Mouse (Mus musculus) liver, embryonic 14.5 days (tissue): ENCODE data around the gene Zdhhc15. TPM values are rescaled to one million over a fixed set of nuclear protein-coding genes. Genes with fewer than 3 reads are reported as not detected.
"Not testable (repeated sequence)": the region's sequence is repeated elsewhere in the genome, so short reads cannot be mapped to it uniquely, and the experiment has no call there.

ENCODE experiments used
- ATAC-seq: fragments of 200-750 bp; cut with Nextera tagmentation; 2 replicates; pipeline ENCODE4 v1.8.0; 2017; ENCODE audit warnings: moderate number of reproducible peaks, mild to moderate bottlenecking, moderate library complexity; ENCODE audit not compliant: insufficient read depth
- DNase-seq, 3 experiments: peaks; one replicate each; pipeline ENCODE4 v3.0.0-alpha.2; 2012 to 2013; ENCODE audit warnings: low read depth in 3 of 3, low spot score in 3 of 3
- H3K27ac ChIP-seq: fragments of 300-500 bp; sonication (generic); 2 replicates; pipeline ENCODE4 v1.5.1; 2014; ENCODE audit warnings: moderate library complexity, mild to moderate bottlenecking, control low read depth, inconsistent platforms
- H3K27me3 ChIP-seq: fragments of 300-500 bp; sonication (generic); 2 replicates; pipeline ENCODE4 v1.6.1; 2014; ENCODE audit warnings: mild to moderate bottlenecking, low read length, moderate library complexity; ENCODE audit not compliant: control insufficient read depth, insufficient read depth
- H3K36me3 ChIP-seq: fragments of 300-500 bp; sonication (generic); replicated peaks from 2 replicates; pipeline ENCODE4 v1.6.1; 2014; ENCODE audit warnings: low read depth; ENCODE audit not compliant: control insufficient read depth, insufficient read depth
- H3K4me1 ChIP-seq, 2 experiments: fragments of 200-500 bp in 1 of 2; fragments of 300-500 bp in 1 of 2; sonication (generic) in 1 of 2; replicated peaks; 2 replicates each; pipeline ENCODE4 v1.6.1; 2012 to 2014; ENCODE audit warnings: antibody characterized with exemption in 1 of 2, inconsistent platforms in 1 of 2, low read length in 1 of 2; ENCODE audit not compliant: control insufficient read depth in 2 of 2, insufficient read depth in 2 of 2
- H3K4me2 ChIP-seq: fragments of 300-500 bp; sonication (generic); 2 replicates; pipeline ENCODE4 v1.6.1; 2014; ENCODE audit warnings: low read depth, mild to moderate bottlenecking, control low read depth, moderate library complexity
- H3K4me3 ChIP-seq, 2 experiments: fragments of 200-500 bp in 1 of 2; fragments of 300-500 bp in 1 of 2; sonication (generic) in 1 of 2; 2 replicates each; pipeline ENCODE4 v1.5.1; 2012 to 2014; ENCODE audit warnings: low read depth in 2 of 2, low read length in 2 of 2, mild to moderate bottlenecking in 2 of 2, control low read depth in 1 of 2, inconsistent platforms in 1 of 2, moderate library complexity in 1 of 2; ENCODE audit not compliant: insufficient read depth in 1 of 2
- H3K9ac ChIP-seq: fragments of 300-500 bp; sonication (generic); replicated peaks from 2 replicates; pipeline ENCODE4 v1.6.1; 2014; ENCODE audit warnings: mild to moderate bottlenecking, control low read depth, moderate library complexity
- H3K9me3 ChIP-seq: fragments of 300-500 bp; sonication (generic); 2 replicates; pipeline ENCODE4 v1.6.1; 2016; ENCODE audit warnings: low read length, mixed read lengths; ENCODE audit not compliant: control insufficient read depth
- CTCF ChIP-seq: IDR thresholded peaks from 2 replicates; pipeline ENCODE4 v1.5.1; 2016; ENCODE audit warnings: antibody characterized with exemption, low read depth, control low read depth
- EP300 ChIP-seq: IDR thresholded peaks from 2 replicates; pipeline ENCODE4 v1.6.1; 2016; ENCODE audit warnings: antibody characterized with exemption, low read depth
- WGBS: fragments of 180-500 bp; shearing (Covaris S2); extraction: QIAGEN DNeasy Blood & Tissue Kit; methylation state at CpG from one replicate; pipeline ENCODE4 v1.1.7; 2014; ENCODE audit not compliant: insufficient replicate concordance; 5-methylcytosine and 5-hydroxymethylcytosine counted together
- polyA plus RNA-seq, 2 experiments: library from polyadenylated mRNA; depleted of rRNA in 1 of 2; stranded (reverse) in 1 of 2; unstranded in 1 of 2; fragments of >200 nt; fragmentation: Nextera tagmentation in 1 of 2; extraction: Ambion mirVana in 1 of 2; gene quantifications; 2 replicates each; pipeline versions ENCODE4 v1.2.1 to v1.2.3; 2012 to 2014

Zdhhc15 gene
- polyA plus RNA-seq, 2 experiments: 0.97 to 2.0 TPM

DNA sequence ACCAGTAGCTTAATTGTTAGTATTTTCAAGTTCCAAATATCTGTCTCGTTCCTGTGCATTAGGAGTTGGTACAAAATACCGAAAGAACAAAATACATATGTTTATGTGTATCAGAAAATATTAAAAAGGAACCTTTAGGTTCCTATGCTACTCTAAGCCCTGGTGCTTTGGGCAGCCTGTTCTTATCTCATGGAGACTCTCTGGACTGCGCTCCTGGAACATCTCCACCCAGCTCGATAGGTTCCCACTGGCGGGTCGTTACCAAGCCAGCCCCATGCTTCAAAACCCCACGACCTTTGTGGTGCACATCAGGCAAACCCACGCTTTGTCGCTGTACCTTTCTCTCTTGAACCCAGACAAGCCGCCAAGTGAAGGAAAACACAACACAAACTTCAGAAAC, 58.3 kb downstream of the Zdhhc15 start:
- TF ChIP-seq EP300 (no peak), CTCF (no peak)
- Histone ChIP-seq H3K36me3 (no peaks in the 10 kb centered on the region), H3K4me3 (no peak overlapping the region), H3K27ac (no peak overlapping the region), H3K4me1 (peaks cover 0 to 5% of the 10 kb centered on the region in 2 experiments; a peak in 2 of 4 replicates), H3K9me3 (no peaks in the 10 kb centered on the region), H3K27me3 (no peaks in the 10 kb centered on the region), H3K9ac (no peak overlapping the region), H3K4me2 (no peak overlapping the region)
- 60% methylated on average over 10 of the region's 10 CpGs for WGBS
- ATAC-seq (peak; percentile 73), DNase-seq (no peak)

DNA sequence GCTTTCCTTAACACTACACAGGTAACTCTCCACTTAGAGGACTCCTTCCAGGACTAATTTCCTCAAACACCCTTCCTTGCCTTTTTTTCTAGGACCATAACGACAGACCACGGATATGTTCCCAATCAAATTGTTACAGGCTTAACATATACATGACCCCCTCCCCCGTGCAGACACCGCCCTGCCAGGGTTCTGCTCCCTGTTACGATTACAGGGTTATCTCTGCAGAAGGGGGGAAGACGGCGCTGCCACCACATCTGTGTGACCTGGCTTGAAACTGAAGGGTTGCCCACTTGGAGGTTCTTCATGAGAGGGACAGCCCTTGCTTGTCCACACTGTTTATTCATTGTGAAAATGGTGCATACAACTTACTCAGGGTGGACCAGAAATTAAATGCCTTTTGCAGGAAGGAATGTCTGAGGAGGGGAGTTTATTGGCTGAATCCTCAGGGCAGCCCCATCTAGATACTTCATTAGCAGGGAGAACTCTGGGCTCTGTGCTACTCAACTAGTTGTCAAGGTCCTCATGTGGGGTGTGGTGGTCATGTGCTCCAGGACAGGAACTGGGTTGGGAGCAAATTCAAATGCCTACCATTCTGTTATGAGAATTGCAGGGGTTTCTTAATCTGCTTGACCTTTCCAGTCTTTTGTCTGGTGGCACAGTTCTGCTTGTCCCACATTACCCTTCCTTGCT, 67.0 kb downstream of the Zdhhc15 start:
- not testable (repeated sequence) for DNase-seq, H3K36me3 ChIP-seq, H3K9ac ChIP-seq, H3K4me3 ChIP-seq, H3K27ac ChIP-seq, H3K27me3 ChIP-seq, H3K9me3 ChIP-seq
- Histone ChIP-seq H3K4me1 (peaks cover 7 to 26% of the 10 kb centered on the region in 2 experiments), H3K4me2 (peak overlapping the region; percentile 24; the same call in 1 of the 2 replicates)
- peak; percentile 86 for ATAC-seq
- no CpG with 5 or more reads among the region's 7 CpGs for WGBS

DNA sequence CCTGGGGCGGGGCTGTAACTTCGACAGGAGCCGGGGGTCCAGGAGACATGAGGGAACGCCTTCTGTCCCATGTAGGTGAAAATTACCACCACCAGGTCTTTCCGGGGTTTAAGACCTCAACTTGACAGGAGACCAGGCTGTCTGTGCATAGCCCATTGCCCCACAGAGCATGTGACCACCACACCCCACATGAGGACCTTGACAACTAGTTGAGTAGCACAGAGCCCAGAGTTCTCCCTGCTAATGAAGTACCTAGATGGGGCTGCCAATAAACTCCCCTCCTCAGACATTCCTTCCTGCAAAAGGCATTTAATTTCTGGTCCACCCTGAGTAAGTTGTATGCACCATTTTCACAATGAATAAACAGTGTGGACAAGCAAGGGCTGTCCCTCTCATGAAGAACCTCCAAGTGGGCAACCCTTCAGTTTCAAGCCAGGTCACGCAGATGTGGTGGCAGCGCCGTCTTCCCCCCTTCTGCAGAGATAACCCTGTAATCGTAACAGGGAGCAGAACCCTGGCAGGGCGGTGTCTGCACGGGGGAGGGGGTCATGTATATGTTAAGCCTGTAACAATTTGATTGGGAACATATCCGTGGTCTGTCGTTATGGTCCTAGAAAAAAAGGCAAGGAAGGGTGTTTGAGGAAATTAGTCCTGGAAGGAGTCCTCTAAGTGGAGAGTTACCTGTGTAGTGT, 68.5 kb downstream of the Zdhhc15 start:
- not testable (repeated sequence) for H3K27me3 ChIP-seq, H3K4me3 ChIP-seq, DNase-seq, H3K9me3 ChIP-seq, H3K9ac ChIP-seq, H3K36me3 ChIP-seq
- WGBS: 61% methylated on average over 8 of the region's 13 CpGs
- Histone ChIP-seq H3K27ac (peak overlapping the region; percentile 25; the same call in 1 of the 2 replicates), H3K4me1 (peaks cover 7 to 26% of the 10 kb centered on the region in 2 experiments), H3K4me2 (peak overlapping the region; percentile 6; the same call in 1 of the 2 replicates)
- peak; percentile 82 for ATAC-seq

DNA sequence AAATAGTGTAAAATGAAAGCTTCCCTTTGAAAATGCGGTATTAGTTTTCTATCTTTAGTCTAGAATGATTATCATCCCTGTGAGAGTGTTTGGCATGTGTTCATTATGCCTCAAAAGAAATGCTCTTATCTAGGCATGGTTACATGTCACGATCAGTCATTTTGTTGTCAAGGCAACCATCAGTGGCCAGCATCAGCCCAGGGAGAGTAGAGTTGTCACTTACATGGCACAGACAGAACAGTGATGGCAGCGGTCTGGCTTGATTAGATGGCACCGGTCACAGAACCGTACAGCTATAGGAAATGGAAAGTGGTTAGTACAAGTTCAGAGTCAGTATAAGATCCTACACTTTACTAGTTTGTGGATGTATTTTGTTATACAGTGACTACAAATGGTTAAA, 96.9 kb downstream of the Zdhhc15 start:
- H3K9ac ChIP-seq: no peak overlapping the region
- 62% methylated on average over 5 of the region's 5 CpGs for WGBS

DNA sequence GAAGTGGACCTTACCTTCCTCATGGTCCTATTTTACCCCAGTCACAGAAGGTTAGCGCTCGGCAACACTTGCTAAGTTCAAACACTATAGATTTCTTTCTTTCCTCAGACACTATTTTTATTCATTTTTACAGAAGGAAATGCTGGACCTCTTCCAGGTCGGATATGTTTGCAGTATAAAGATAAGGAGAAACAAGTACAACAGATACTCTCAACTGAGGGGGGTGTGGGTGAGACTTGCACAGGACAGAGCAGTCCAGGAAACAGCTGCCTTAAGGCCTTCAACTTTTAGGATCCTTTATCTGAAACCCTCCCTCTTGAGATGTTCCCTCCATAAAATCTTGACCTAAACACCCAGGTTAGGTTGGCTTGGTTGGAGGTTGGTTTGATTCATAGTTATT, 103.4 kb downstream of the Zdhhc15 start:
- peak; percentile 70; the same call in 1 of the 2 replicates for ATAC-seq
- no peak overlapping the region for H3K27ac ChIP-seq
- H3K27me3 ChIP-seq: no peaks in the 10 kb centered on the region
- no peaks in the 10 kb centered on the region for H3K36me3 ChIP-seq
- H3K4me3 ChIP-seq: no peak overlapping the region
- H3K9ac ChIP-seq: no peak overlapping the region
- TF ChIP-seq EP300 (0 out of 2 replicates have a peak, but pooled peaks have one; percentile 37), CTCF (no peak)
- peak in 1 of 3 experiments; percentile 9 for DNase-seq
- peaks cover 0 to 7% of the 10 kb centered on the region in 2 experiments; a peak in 2 of 4 replicates for H3K4me1 ChIP-seq
- H3K9me3 ChIP-seq: no peaks in the 10 kb centered on the region
- WGBS: 29% methylated on average over 3 of the region's 3 CpGs
- no peak overlapping the region for H3K4me2 ChIP-seq

More for the DNA sequence above, 96.9 kb downstream of the Zdhhc15 start:
- Histone ChIP-seq H3K27me3 (no peaks in the 10 kb centered on the region), H3K4me2 (no peak overlapping the region), H3K4me1 (no peaks in the 10 kb centered on the region), H3K36me3 (no peaks in the 10 kb centered on the region), H3K27ac (no peak overlapping the region), H3K4me3 (no peak overlapping the region), H3K9me3 (no peaks in the 10 kb centered on the region)
- TF ChIP-seq EP300 (no peak), CTCF (no peak)
- DNase-seq (no peak), ATAC-seq (no peak)
